In genomic region chr11:108933835-108934234, GRCm38 (mm10) we compare ENCODE assay signal across 10 mouse cellular contexts. TPM values are rescaled to one million over a fixed set of nuclear protein-coding genes. Genes with fewer than 3 reads are reported as not detected.
DNase-seq lines count a peak whose midpoint lies in the region; ATAC-seq and TF ChIP-seq lines count a peak whose summit lies in the region.
"Had no signal": no experiment of that assay in that cellular context is flagged by ENCODE, and none has a peak within 500 bp of the region (broad histone marks: within the 10 kb centered on the region; RNA-seq: fewer than 3 reads in every experiment).

No protein-coding gene starts in this region.

- TF ChIP-seq CTCF in left cerebral cortex, adult 2 months (IDR thresholded peaks at IDR 0.05), result no peak

- H3K9ac ChIP-seq in forebrain, embryonic 14.5 days (ENCODE audit: low read length), result no peak overlapping the region
- H3K9ac ChIP-seq in hindbrain, embryonic 15.5 days, result no peak overlapping the region

- 56% methylated on average over 9 of the region's 9 CpGs for WGBS in forebrain, embryonic 14.5 days
- WGBS in hindbrain, embryonic 15.5 days, result 68% methylated on average over 9 of the region's 9 CpGs

- intact Hi-C loops in left cerebral cortex, adult 2 months (cut with DNase I), result no loop called here

- H3K36me3 ChIP-seq in forebrain, embryonic 14.5 days (ENCODE audit: control insufficient read depth, insufficient read depth, low read length), result peaks cover 36% of the 10 kb centered on the region
- peaks cover 13% of the 10 kb centered on the region for H3K36me3 ChIP-seq in hindbrain, embryonic 15.5 days

- peaks cover 53% of the 10 kb centered on the region for H3K4me1 ChIP-seq in forebrain, embryonic 14.5 days (ENCODE audit: control insufficient read depth, insufficient read depth, low read length)
- peaks cover 65% of the 10 kb centered on the region for H3K4me1 ChIP-seq in hindbrain, embryonic 15.5 days (replicated peaks)

- no peaks in the 10 kb centered on the region for H3K9me3 ChIP-seq in forebrain, embryonic 14.5 days (replicated peaks; ENCODE audit: control insufficient read depth, low read length)
- H3K9me3 ChIP-seq in hindbrain, embryonic 15.5 days, result no peaks in the 10 kb centered on the region

- no peak for ATAC-seq in forebrain, embryonic 14.5 days
- no peak for ATAC-seq in hindbrain, embryonic 15.5 days (ENCODE audit: low FRiP score, low read depth)

- no peak overlapping the region for H3K4me2 ChIP-seq in forebrain, embryonic 14.5 days (ENCODE audit: low read length)
- no peak overlapping the region for H3K4me2 ChIP-seq in hindbrain, embryonic 15.5 days

- peak overlapping the region; percentile 36; the same call in 1 of the 2 replicates for H3K27ac ChIP-seq in left cerebral cortex, adult 2 months
- H3K27ac ChIP-seq in forebrain, embryonic 14.5 days (ENCODE audit: low read depth, low read length), result peak overlapping the region; percentile 78
- H3K27ac ChIP-seq in hindbrain, embryonic 15.5 days (replicated peaks), result peak overlapping the region; percentile 67; the same call in 1 of the 2 replicates

- no peaks in the 10 kb centered on the region for H3K27me3 ChIP-seq in forebrain, embryonic 14.5 days (replicated peaks; ENCODE audit: control insufficient read depth, insufficient read depth, low read length)
- H3K27me3 ChIP-seq in hindbrain, embryonic 15.5 days, result no peaks in the 10 kb centered on the region

- DNase-seq in left cerebral cortex, adult 2 months (ENCODE audit: extremely low spot score in 1 of 2, low spot score in 2 of 2), result no peak
- no peak for DNase-seq in left cerebral cortex, adult 11 months (ENCODE audit: low spot score)
- no peak for DNase-seq in forebrain, embryonic 14.5 days (ENCODE audit: low spot score)
- peak; percentile 88 for DNase-seq in skeletal muscle tissue, adult 2 months (ENCODE audit: low read depth, low spot score)
- DNase-seq in layer of hippocampus, postnatal 36 days, result no peak
- no peak for DNase-seq in spleen, adult 18-20 months
- DNase-seq: adrenal gland, adult 8-10 months; kidney, adult 9 months; thymus, adult 18-20 months had no signal

- H3K4me3 ChIP-seq in left cerebral cortex, adult 2 months, result no peak overlapping the region
- H3K4me3 ChIP-seq in forebrain, embryonic 14.5 days (ENCODE audit: low read depth, low read length), result no peak overlapping the region
- H3K4me3 ChIP-seq in hindbrain, embryonic 15.5 days, result no peak overlapping the region

RNA-seq across cellular contexts. Expression of gene Axin2, which starts 13.7 kb away (rescaled TPM):
- 10 to 100 TPM; 34.0 to 38.7 TPM for total RNA-seq in left cerebral cortex, adult 2 months (2021)
- 7.8 and 9.4 TPM in 2 replicates for polyA plus RNA-seq in forebrain, embryonic 14.5 days (2014; fragmentation: Nextera tagmentation; extraction: Ambion mirVana)
- 8.9 and 9.2 TPM in 2 replicates for polyA plus RNA-seq in hindbrain, embryonic 15.5 days (2015; fragmentation: Nextera tagmentation; extraction: Ambion mirVana)
- 10 to 100 TPM; 26.8 to 29.1 TPM for total RNA-seq in layer of hippocampus, postnatal 36 days (2021)
